Comparison of ENCODE assay signal across 26 mouse cellular contexts in the genomic region with DNA sequence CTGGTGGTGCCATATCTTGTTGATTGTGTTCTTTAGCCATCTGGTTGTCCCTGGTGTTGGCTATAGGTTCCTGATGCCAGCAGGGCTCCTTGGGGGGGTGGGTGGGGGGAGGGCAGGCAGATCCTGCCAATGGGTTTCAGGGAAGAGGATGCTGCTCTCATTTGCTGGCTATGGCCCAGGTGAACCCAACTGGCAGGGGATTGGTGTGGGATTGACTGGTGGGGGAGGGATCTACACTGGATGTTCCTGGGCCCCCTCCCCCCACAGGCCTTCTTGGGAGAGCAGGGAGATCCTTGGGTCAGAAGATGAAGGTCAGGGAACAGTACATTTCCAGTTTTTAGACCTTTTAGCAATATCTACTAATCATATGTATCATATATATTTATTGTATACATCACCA.
"Had no signal": no experiment of that assay in that cellular context is flagged by ENCODE, and none has a peak within 500 bp of the region (broad histone marks: within the 10 kb centered on the region; RNA-seq: fewer than 3 reads in every experiment).

No protein-coding gene starts in this region.

- H3K9me3 ChIP-seq: heart, embryonic 15.5 days; kidney, embryonic 15.5 days; limb, embryonic 13.5 days; limb, embryonic 15.5 days; liver, embryonic 12.5 days had no signal

- H3K4me1 ChIP-seq: heart, embryonic 13.5 days; heart, embryonic 15.5 days; hindbrain, embryonic 13.5 days; hindbrain, embryonic 15.5 days; kidney, embryonic 15.5 days; limb, embryonic 13.5 days; liver, embryonic 12.5 days had no signal

- H3K27ac ChIP-seq: heart, embryonic 13.5 days; heart, embryonic 15.5 days; hindbrain, embryonic 13.5 days; hindbrain, embryonic 15.5 days; hindbrain, postnatal 0 days; kidney, embryonic 15.5 days; kidney, postnatal 0 days; left cerebral cortex, adult 2 months; limb, embryonic 13.5 days; limb, embryonic 15.5 days; liver, embryonic 12.5 days; liver, embryonic 14.5 days had no signal

- H3K4me2 ChIP-seq: heart, embryonic 11.5 days; heart, embryonic 13.5 days; heart, embryonic 15.5 days; hindbrain, embryonic 13.5 days; hindbrain, embryonic 15.5 days; kidney, embryonic 15.5 days; limb, embryonic 13.5 days; limb, embryonic 15.5 days; liver, embryonic 12.5 days had no signal

- H3K36me3 ChIP-seq: heart, embryonic 13.5 days; heart, embryonic 15.5 days; hindbrain, embryonic 13.5 days; hindbrain, embryonic 15.5 days; kidney, embryonic 15.5 days; limb, embryonic 13.5 days; limb, embryonic 15.5 days; liver, embryonic 12.5 days had no signal

- H3K9ac ChIP-seq: heart, embryonic 13.5 days; heart, embryonic 15.5 days; hindbrain, embryonic 13.5 days; hindbrain, embryonic 15.5 days; kidney, embryonic 15.5 days; limb, embryonic 13.5 days; limb, embryonic 15.5 days; liver, embryonic 12.5 days; liver, embryonic 14.5 days had no signal

- ATAC-seq: hindbrain, postnatal 0 days; intestine, embryonic 16.5 days; liver, embryonic 12.5 days had no signal

- H3K27me3 ChIP-seq: heart, embryonic 13.5 days; hindbrain, embryonic 13.5 days; hindbrain, embryonic 15.5 days; kidney, embryonic 15.5 days; limb, embryonic 13.5 days; limb, embryonic 15.5 days; liver, embryonic 12.5 days had no signal

- DNase-seq: gastrocnemius, postnatal 14 days; gastrocnemius, postnatal 36 days; heart, adult 18-20 months; heart, postnatal 14 days; heart, postnatal 36 days; kidney, adult 11 months; kidney, adult 2 months; kidney, adult 9 months; kidney, postnatal 14 days; kidney, postnatal 36 days; layer of hippocampus, adult 9-11 months; layer of hippocampus, postnatal 36 days had no signal

- H3K4me3 ChIP-seq: heart, embryonic 13.5 days; heart, embryonic 15.5 days; hindbrain, embryonic 13.5 days; hindbrain, embryonic 15.5 days; kidney, embryonic 15.5 days; left cerebral cortex, adult 2 months; limb, embryonic 13.5 days; limb, embryonic 15.5 days; liver, embryonic 12.5 days had no signal
